Mouse (Mus musculus) megakaryocyte, embryonic 14.5 days (primary cell): ENCODE results near the gene Cadm1.

Source experiments
- FLI1 ChIP-seq: IDR thresholded peaks from 2 replicates; pipeline ENCODE4 v1.6.1; 2012; ENCODE audit warnings: low read length, inconsistent platforms, mixed read lengths
- GATA1 ChIP-seq: IDR thresholded peaks from 3 replicates; pipeline ENCODE4 v1.6.1; 2012; ENCODE audit warnings: mixed read lengths, low read length, inconsistent platforms, borderline replicate concordance

DNA sequence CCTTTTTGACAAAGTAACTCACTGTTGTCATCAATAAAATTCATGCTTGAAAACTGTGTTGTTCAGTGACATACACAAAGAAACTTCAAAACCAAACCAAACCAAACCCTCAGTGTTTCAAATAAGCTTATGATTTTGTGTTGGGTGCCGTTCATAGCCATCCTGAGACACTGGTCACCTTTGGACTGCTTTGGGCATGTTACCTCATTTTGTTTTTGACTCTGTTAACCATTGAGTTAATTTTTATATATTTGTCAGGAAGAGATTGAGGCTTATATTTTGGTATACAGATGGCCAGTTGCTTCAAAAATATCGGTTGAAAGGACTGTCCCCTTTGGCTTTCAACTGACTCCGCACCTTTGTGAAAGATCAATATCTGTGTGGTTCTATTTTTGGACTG is 30.8 kb downstream of the Cadm1 start:
- TF ChIP-seq GATA1 (no peak), FLI1 (no peak)
